Mouse (Mus musculus): ENCODE measurements around the gene Isl1. TPM values are rescaled to one million over a fixed set of nuclear protein-coding genes. Genes with fewer than 3 reads are reported as not detected.
A peak's percentile ranks its signal among the peaks of the same experiment; 100 is the strongest.

Gene Isl1
- polyA plus RNA-seq, 1 experiment from 2014 or later, result 20.9 TPM

DNA sequence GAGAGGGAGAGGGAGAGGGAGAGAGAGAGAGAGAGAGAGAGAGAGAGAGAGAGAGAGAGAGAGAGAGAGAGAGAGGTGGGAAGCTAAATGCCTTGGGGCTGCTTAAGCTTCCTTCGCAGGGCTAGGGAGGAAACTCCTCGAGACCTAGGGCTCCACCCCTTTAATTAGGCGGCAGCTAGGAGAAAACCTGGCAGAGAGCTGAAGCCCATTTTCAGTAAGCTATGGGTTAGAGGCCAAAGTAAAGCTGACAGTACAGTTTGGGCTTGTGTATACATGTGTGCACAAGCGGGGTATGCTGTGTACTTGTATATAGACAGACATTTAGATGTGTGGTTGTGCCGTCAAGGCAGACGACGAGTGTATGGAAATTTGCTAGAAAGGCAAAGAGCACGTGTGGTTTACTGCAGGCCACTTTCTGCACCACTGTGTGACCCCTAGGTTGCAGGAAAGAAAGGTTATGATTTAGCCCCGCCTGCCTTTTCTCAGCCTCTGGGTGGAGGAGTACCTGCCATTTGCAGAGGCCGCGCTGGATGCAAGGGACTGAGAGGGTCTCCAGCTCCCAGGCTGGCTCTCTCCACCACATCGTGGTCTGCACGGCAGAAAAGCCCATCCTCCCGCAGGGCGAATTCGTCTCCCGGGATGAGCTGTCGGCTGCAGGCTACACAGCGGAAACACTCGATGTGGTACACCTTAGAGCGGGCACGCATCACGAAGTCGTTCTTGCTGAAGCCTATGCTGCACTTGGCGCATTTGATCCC, 4.6 kb downstream of the Isl1 start:
- Histone ChIP-seq H3K4me3 (peak overlapping the region; percentile 24), H3K4me2 (replicated peaks) (no peak overlapping the region), H3K27me3 (peaks cover 85% of the 10 kb centered on the region), H3K4me1 (peaks cover 16% of the 10 kb centered on the region), H3K27ac (replicated peaks) (no peak overlapping the region), H3K9me3 (no peaks in the 10 kb centered on the region), H3K9ac (replicated peaks) (no peak overlapping the region), H3K36me3 (no peaks in the 10 kb centered on the region)
- WGBS, result under 1% methylated on average over 25 of the region's 25 CpGs
- no peak for ATAC-seq (ENCODE audit: low FRiP score, low read depth)

DNA sequence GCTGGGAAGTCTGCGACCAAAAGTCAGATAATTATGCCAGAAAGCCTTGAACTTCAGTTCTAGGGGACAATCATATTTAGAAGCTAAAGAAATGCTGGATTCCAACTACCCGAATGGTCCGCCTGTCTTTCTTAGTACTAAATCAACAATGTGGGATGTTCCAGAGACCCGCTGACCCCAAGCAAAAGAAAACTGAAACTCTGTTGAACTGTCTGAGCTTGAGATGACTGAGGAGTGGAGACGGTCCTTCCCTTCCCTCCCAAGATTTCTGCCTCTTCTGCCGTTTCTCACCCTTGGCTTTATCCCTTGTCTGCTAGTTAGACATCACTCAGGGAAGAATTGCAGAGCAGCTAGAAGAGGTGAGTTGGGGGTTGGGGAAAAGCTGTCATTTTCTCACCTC, 5.7 kb downstream of the Isl1 start:
- WGBS, result 0% methylated on average over 6 of the region's 6 CpGs
- Histone ChIP-seq H3K27ac (replicated peaks) (no peak overlapping the region), H3K4me2 (replicated peaks) (no peak overlapping the region), H3K4me3 (no peak overlapping the region), H3K27me3 (peaks cover 84% of the 10 kb centered on the region), H3K9me3 (no peaks in the 10 kb centered on the region), H3K4me1 (peaks cover 9% of the 10 kb centered on the region; the same call in 1 of the 2 replicates), H3K36me3 (no peaks in the 10 kb centered on the region), H3K9ac (replicated peaks) (no peak overlapping the region)
- ATAC-seq (ENCODE audit: low FRiP score, low read depth), result no peak

DNA sequence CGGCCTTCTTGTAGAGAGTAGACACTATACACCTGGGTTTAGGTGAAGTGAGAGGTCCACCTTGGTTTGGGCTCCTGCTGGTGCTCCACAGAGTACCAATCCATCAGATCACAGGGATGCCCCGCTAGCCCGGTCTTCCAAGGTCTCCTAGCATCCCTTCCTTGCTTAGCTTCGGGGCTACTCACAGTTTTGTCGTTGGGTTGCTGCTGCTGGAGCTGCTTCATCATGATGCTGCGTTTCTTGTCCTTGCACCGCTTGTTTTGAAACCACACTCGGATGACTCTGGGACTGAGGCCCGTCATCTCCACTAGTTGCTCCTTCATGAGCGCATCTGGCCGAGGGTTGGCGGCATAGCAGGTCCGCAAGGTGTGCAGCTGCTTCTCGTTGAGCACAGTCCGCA, 6.6 kb downstream of the Isl1 start:
- Histone ChIP-seq H3K4me2 (replicated peaks) (no peak overlapping the region; the same call in 1 of the 2 replicates), H3K27ac (replicated peaks) (no peak overlapping the region), H3K4me1 (peaks cover 9% of the 10 kb centered on the region; the same call in 1 of the 2 replicates), H3K27me3 (peaks cover 83% of the 10 kb centered on the region), H3K36me3 (no peaks in the 10 kb centered on the region), H3K9ac (replicated peaks) (no peak overlapping the region), H3K4me3 (no peak overlapping the region), H3K9me3 (no peaks in the 10 kb centered on the region)
- WGBS, result 1% methylated on average over 15 of the region's 15 CpGs
- ATAC-seq (ENCODE audit: low FRiP score, low read depth), result no peak

DNA sequence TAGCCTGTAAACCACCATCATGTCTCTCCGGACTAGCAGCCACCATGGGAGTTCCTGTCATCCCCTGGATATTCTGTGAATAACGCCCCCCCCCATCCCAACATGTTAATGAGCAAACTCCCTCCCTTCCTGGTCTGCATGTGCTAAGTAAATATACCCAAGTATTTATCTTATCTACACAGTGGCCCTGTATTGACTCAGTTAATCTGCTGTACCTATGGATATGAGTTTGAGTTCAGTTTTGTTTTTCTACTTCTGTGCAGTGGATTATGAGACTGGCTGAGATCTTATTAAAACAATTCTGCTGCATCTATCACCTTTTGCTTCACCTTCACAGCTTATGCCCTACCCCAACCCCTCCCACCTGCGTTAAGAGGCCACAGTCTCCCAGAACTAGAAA, 7.8 kb downstream of the Isl1 start:
- WGBS, result 7% methylated on average over 3 of the region's 3 CpGs
- H3K27me3 ChIP-seq, result peaks cover 89% of the 10 kb centered on the region
- H3K4me1 ChIP-seq, result peaks cover 9% of the 10 kb centered on the region; the same call in 1 of the 2 replicates
- no peak overlapping the region for H3K9ac ChIP-seq (replicated peaks)
- H3K4me2 ChIP-seq (replicated peaks), result no peak overlapping the region
- H3K36me3 ChIP-seq, result no peaks in the 10 kb centered on the region
- H3K4me3 ChIP-seq, result no peak overlapping the region
- no peaks in the 10 kb centered on the region for H3K9me3 ChIP-seq
- ATAC-seq (ENCODE audit: low FRiP score, low read depth), result no peak
- H3K27ac ChIP-seq (replicated peaks), result no peak overlapping the region

DNA sequence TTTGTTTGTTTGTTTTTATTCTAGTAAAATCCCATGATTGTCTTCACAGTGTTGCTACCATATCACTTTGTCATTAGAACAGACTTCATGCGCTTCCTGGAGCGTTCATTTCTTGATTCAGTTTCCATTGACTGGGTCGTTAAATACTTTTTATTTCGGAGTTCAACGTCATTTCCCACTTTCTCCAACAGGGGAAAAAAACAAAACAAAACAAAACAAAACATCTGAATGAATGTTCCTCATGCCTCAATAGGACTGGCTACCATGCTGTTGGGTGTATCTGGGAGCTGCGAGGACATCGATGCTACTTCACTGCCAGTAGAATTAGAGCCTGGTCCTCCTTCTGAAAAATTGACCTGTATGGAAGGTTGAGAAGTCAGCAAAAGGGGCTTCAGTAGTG, 10.2 kb downstream of the Isl1 start:
- WGBS, result 5% methylated on average over 7 of the region's 7 CpGs
- H3K9me3 ChIP-seq, result no peaks in the 10 kb centered on the region
- H3K9ac ChIP-seq (replicated peaks), result no peak overlapping the region
- no peak overlapping the region for H3K4me2 ChIP-seq (replicated peaks)
- 0 out of 2 replicates have a peak, but pooled peaks cover 3% of the 10 kb centered on the region for H3K4me1 ChIP-seq
- ATAC-seq (ENCODE audit: low FRiP score, low read depth), result no peak
- no peak overlapping the region for H3K4me3 ChIP-seq
- H3K27ac ChIP-seq (replicated peaks), result no peak overlapping the region
- no peaks in the 10 kb centered on the region for H3K36me3 ChIP-seq
- H3K27me3 ChIP-seq, result peaks cover 83% of the 10 kb centered on the region

DNA sequence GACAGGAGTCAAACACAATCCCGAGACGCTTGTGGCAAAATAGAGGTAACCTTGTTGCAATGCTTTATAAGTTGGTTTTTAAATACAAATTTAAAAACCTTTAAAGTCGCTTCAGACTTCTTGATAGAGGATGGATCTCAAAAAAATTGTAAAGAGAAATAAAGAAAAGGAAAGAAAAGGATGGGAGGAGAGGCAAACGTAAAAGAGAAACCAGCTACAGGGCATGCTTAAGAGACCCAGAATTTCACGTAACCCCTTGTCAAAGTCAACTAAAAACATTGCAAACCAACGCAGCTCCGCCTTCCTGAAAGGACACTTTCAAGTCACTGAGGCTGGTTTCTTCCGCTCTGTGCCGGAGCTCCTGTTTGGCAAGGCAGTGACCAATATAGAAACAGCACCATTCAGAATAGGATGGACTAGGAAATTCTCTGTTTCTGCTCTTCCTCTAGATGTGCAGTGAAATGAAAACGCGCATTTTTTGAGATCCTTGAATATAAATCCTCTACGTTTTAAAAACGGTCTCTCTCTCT, 10.8 kb downstream of the Isl1 start:
- H3K9ac ChIP-seq (replicated peaks), result no peak overlapping the region
- H3K27ac ChIP-seq (replicated peaks), result no peak overlapping the region
- no peak overlapping the region for H3K4me2 ChIP-seq (replicated peaks)
- H3K36me3 ChIP-seq, result no peaks in the 10 kb centered on the region
- ATAC-seq (ENCODE audit: low FRiP score, low read depth), result no peak
- 2% methylated on average over 13 of the region's 13 CpGs for WGBS
- H3K4me1 ChIP-seq, result peaks cover 8% of the 10 kb centered on the region; the same call in 1 of the 2 replicates
- no peak overlapping the region for H3K4me3 ChIP-seq
- peaks cover 83% of the 10 kb centered on the region for H3K27me3 ChIP-seq
- no peaks in the 10 kb centered on the region for H3K9me3 ChIP-seq

DNA sequence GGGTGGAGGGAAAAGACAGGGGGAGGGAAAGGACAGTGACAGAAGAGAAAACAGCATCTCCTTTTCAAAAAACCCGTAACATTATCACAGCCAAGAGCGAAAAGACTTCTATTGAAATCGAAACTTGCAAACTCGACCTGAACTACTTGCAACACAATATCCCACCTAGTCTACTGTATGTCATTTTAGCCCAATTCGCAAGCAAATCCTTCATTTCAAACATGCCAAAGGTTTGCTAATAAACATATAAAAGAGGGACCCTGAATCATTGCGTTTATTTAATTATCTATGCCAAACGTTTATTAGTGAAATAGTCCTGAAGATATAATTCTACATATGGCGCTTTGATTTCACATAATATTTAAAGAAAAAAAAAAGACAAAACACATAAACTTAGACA, 11.5 kb downstream of the Isl1 start:
- Histone ChIP-seq H3K36me3 (no peaks in the 10 kb centered on the region), H3K4me3 (no peak overlapping the region), H3K9ac (replicated peaks) (no peak overlapping the region), H3K27ac (replicated peaks) (no peak overlapping the region), H3K27me3 (peaks cover 83% of the 10 kb centered on the region), H3K9me3 (no peaks in the 10 kb centered on the region), H3K4me1 (peaks cover 8% of the 10 kb centered on the region; the same call in 1 of the 2 replicates), H3K4me2 (replicated peaks) (no peak overlapping the region)
- no peak for ATAC-seq (ENCODE audit: low FRiP score, low read depth)
- 1% methylated on average over 8 of the region's 8 CpGs for WGBS

DNA sequence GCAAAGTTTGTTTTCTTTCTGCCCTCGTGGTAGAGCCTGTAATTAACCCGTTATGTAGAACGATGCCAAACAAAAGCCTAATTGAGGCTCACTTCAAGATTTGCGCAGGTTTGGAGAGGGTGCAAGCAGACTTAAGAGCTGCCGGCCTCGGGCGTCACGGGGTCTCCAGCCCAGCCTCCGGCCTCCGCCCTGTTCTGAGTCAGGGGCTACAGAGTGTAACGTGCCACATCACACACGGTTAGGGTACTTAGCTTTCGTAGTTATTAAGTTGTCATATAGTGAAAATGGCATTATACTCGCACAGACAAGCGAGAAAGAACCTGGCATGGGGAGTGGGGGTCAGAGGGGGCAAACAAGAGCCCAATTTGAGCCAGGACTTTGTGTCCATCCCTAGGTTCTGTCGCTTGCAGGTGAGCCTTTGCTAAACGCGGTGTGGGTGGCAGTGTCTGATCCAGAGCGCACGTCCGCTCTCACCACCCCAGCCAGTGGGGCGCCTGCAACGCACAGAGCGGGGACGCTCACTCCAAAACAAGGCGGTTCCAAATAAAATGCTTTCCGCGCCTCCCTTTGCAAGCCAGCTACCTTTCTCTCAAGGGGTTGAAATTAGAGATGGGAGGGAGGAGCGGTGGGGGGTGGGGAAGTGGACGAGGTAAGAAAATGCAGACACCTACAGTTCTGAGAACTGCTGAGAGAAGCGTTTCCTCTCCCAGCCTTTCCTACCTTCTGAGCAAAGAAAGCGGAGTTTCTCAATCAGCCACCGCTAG, 12.3 kb downstream of the Isl1 start:
- H3K9ac ChIP-seq (replicated peaks), result no peak overlapping the region
- no peak overlapping the region for H3K27ac ChIP-seq (replicated peaks)
- H3K9me3 ChIP-seq, result no peaks in the 10 kb centered on the region
- WGBS, result under 1% methylated on average over 33 of the region's 33 CpGs
- no peak overlapping the region for H3K4me3 ChIP-seq
- peaks cover 8% of the 10 kb centered on the region; the same call in 1 of the 2 replicates for H3K4me1 ChIP-seq
- peaks cover 82% of the 10 kb centered on the region for H3K27me3 ChIP-seq
- 0 out of 2 replicates have a peak, but pooled peaks have one; percentile 39 for ATAC-seq (ENCODE audit: low FRiP score, low read depth)
- no peak overlapping the region for H3K4me2 ChIP-seq (replicated peaks)
- H3K36me3 ChIP-seq, result no peaks in the 10 kb centered on the region

DNA sequence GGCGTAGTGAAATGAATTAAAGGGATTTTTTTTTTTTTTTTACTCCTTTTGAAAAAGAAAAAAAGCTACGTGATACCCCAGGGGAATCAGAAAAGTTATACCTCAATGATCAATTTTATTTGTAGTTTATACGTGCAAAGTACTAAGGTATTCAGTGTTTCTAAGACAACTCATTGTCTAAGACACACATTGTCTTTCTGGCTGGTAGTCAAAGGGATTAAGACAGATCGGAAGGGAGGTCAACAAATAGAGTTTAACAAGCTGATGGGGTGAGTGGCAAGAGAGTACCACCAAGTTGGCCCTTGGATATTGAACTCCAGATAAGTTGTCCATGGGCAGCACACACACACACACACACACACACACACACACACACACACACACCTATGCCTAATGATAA, 14.1 kb downstream of the Isl1 start:
- 3% methylated on average over 4 of the region's 4 CpGs for WGBS
- H3K27ac ChIP-seq (replicated peaks), result no peak overlapping the region
- no peak overlapping the region for H3K4me2 ChIP-seq (replicated peaks)
- H3K9me3 ChIP-seq, result no peaks in the 10 kb centered on the region
- no peak overlapping the region for H3K4me3 ChIP-seq
- H3K27me3 ChIP-seq, result peaks cover 76% of the 10 kb centered on the region
- H3K4me1 ChIP-seq, result peaks cover 8% of the 10 kb centered on the region; the same call in 1 of the 2 replicates
- no peak overlapping the region for H3K9ac ChIP-seq (replicated peaks)
- no peaks in the 10 kb centered on the region for H3K36me3 ChIP-seq
- no peak for ATAC-seq (ENCODE audit: low FRiP score, low read depth)

DNA sequence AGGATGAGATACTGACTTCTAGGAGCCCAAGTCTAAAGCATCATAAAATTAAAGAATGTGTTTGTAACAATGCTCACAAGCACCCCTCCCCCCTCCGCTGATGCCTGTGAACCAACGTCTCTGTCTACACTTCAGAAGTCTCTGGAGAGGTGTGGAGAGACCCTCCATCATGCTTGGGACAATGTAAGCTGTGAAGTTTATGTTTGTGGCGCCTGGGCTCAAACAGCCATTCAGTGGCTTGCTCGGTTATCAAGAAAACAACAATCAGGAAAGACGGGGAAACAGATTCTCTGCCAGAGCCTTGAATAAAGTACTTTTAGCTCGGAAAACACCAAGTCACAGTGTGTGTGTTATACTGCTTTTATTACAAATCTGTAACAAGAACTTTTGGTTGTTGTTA, 14.8 kb downstream of the Isl1 start:
- no peak overlapping the region for H3K9ac ChIP-seq (replicated peaks)
- H3K27ac ChIP-seq (replicated peaks), result no peak overlapping the region
- peaks cover 76% of the 10 kb centered on the region for H3K27me3 ChIP-seq
- peaks cover 8% of the 10 kb centered on the region; the same call in 1 of the 2 replicates for H3K4me1 ChIP-seq
- 3% methylated on average over 6 of the region's 6 CpGs for WGBS
- no peak overlapping the region for H3K4me2 ChIP-seq (replicated peaks)
- ATAC-seq (ENCODE audit: low FRiP score, low read depth), result no peak
- no peak overlapping the region for H3K4me3 ChIP-seq
- H3K36me3 ChIP-seq, result no peaks in the 10 kb centered on the region
- H3K9me3 ChIP-seq, result no peaks in the 10 kb centered on the region

DNA sequence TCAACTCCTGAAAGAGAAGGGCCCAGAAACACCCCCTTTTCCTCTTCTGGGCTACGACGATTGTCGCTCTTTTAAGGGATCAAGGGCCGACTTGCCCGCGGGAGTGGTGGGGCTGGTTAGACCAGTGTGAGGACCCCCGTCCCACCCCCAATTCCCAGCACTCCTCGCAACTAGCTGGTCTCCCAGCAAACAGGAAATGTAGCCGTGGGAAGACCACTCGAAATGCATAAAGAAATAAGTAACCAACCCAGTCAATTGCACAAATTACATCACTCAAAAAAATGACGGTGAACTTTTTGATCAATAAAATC, 15.4 kb downstream of the Isl1 start:
- Histone ChIP-seq H3K9ac (replicated peaks) (no peak overlapping the region), H3K4me1 (peaks cover 8% of the 10 kb centered on the region; the same call in 1 of the 2 replicates), H3K27ac (replicated peaks) (no peak overlapping the region), H3K36me3 (no peaks in the 10 kb centered on the region), H3K9me3 (no peaks in the 10 kb centered on the region), H3K4me2 (replicated peaks) (peak overlapping the region; percentile 21), H3K27me3 (peaks cover 70% of the 10 kb centered on the region), H3K4me3 (peak overlapping the region; percentile 12; the same call in 1 of the 2 replicates)
- WGBS, result under 1% methylated on average over 11 of the region's 11 CpGs
- ATAC-seq (ENCODE audit: low FRiP score, low read depth), result no peak; the same call in 1 of the 2 replicates
